Comparison of ENCODE assay signal across 12 mouse cellular contexts in genomic region chr8:116873586-116873985, GRCm38 (mm10).
"Had no signal": no experiment of that assay in that cellular context is flagged by ENCODE, and none has a peak within 500 bp of the region (broad histone marks: within the 10 kb centered on the region; RNA-seq: fewer than 3 reads in every experiment).

No protein-coding gene starts in this region.

- H3K4me3 ChIP-seq: kidney, embryonic 15.5 days; limb, embryonic 13.5 days; liver, embryonic 15.5 days; lung, embryonic 15.5 days; midbrain, embryonic 13.5 days had no signal

- H3K9me3 ChIP-seq: kidney, embryonic 15.5 days; limb, embryonic 13.5 days; lung, embryonic 15.5 days; midbrain, embryonic 13.5 days had no signal

- H3K27me3 ChIP-seq: limb, embryonic 13.5 days; liver, embryonic 15.5 days; lung, embryonic 15.5 days; midbrain, embryonic 13.5 days had no signal

- H3K36me3 ChIP-seq: kidney, embryonic 15.5 days; limb, embryonic 13.5 days; liver, embryonic 15.5 days; lung, embryonic 15.5 days; midbrain, embryonic 13.5 days had no signal

- H3K27ac ChIP-seq: kidney, embryonic 15.5 days; limb, embryonic 13.5 days; liver, embryonic 15.5 days; lung, embryonic 15.5 days; midbrain, embryonic 13.5 days; stomach, postnatal 0 days had no signal

- H3K9ac ChIP-seq: kidney, embryonic 15.5 days; limb, embryonic 13.5 days; liver, embryonic 15.5 days; lung, embryonic 15.5 days; midbrain, embryonic 13.5 days had no signal

- H3K4me2 ChIP-seq: kidney, embryonic 15.5 days; limb, embryonic 13.5 days; liver, embryonic 11.5 days; liver, embryonic 15.5 days; lung, embryonic 15.5 days; midbrain, embryonic 13.5 days had no signal

- H3K4me1 ChIP-seq: liver, embryonic 15.5 days; lung, embryonic 15.5 days; midbrain, embryonic 13.5 days had no signal

- DNase-seq: kidney, adult 2 months; kidney, postnatal 14 days; left cerebral cortex, postnatal 4 days; right cerebral cortex, adult 18-20 months; right cerebral cortex, postnatal 25 days had no signal
